Mouse (Mus musculus) kidney, embryonic 16.5 days (tissue): ENCODE results near the gene Nabp1. TPM values are rescaled to one million over a fixed set of nuclear protein-coding genes. Genes with fewer than 3 reads are reported as not detected.

Source experiments
- ATAC-seq: fragments of 200-750 bp; cut with Nextera tagmentation; 2 replicates; pipeline ENCODE4 v1.8.0; 2017; ENCODE audit warnings: moderate TSS enrichment; ENCODE audit not compliant: low FRiP score, low TSS enrichment
- H3K27ac ChIP-seq: fragments of 300-500 bp; sonication (generic); 2 replicates; pipeline ENCODE4 v1.5.1; 2014; ENCODE audit warnings: low read length
- H3K27me3 ChIP-seq: fragments of 300-500 bp; sonication (generic); 2 replicates; pipeline ENCODE4 v1.6.1; 2014; ENCODE audit warnings: low read length, control low read depth, mixed read lengths; ENCODE audit not compliant: insufficient read depth
- H3K36me3 ChIP-seq: fragments of 300-500 bp; sonication (generic); 2 replicates; pipeline ENCODE4 v1.6.1; 2014; ENCODE audit warnings: low read length, control low read depth, mixed read lengths; ENCODE audit not compliant: insufficient read depth
- H3K4me1 ChIP-seq: fragments of 300-500 bp; sonication (generic); 2 replicates; pipeline ENCODE4 v1.6.1; 2014; ENCODE audit warnings: low read length, control low read depth, mixed read lengths; ENCODE audit not compliant: insufficient read depth
- H3K4me2 ChIP-seq: fragments of 300-500 bp; sonication (generic); replicated peaks from 2 replicates; pipeline ENCODE4 v1.6.1; 2014; ENCODE audit warnings: low read depth, low read length
- H3K4me3 ChIP-seq: fragments of 300-500 bp; sonication (generic); 2 replicates; pipeline ENCODE4 v1.5.1; 2014; ENCODE audit warnings: mild to moderate bottlenecking, low read length
- H3K9ac ChIP-seq: fragments of 300-500 bp; sonication (generic); replicated peaks from 2 replicates; pipeline ENCODE4 v1.6.1; 2014; ENCODE audit warnings: low read length
- H3K9me3 ChIP-seq: fragments of 300-500 bp; sonication (generic); 2 replicates; pipeline ENCODE4 v1.6.1; 2016; ENCODE audit warnings: low read length, control low read depth
- WGBS: fragments of 180-500 bp; shearing (Covaris S2); extraction: QIAGEN DNeasy Blood & Tissue Kit; methylation state at CpG from one replicate; pipeline ENCODE4 v1.1.7; 2014; 5-methylcytosine and 5-hydroxymethylcytosine counted together
- polyA plus RNA-seq: library from polyadenylated mRNA; unstranded; fragments of >200 nt; fragmentation: Nextera tagmentation; extraction: Ambion mirVana; gene quantifications from 2 replicates; pipeline ENCODE4 v1.2.1, GENCODE M21; 2015

Nabp1 gene
- polyA plus RNA-seq, 1 experiment from 2014 or later, result 29.3 TPM

- Histone ChIP-seq H3K4me1 (0 out of 2 replicates have a peak, but pooled peaks cover 3% of the 10 kb centered on the region), H3K4me2 (no peak overlapping the region), H3K9ac (no peak overlapping the region), H3K4me3 (no peak overlapping the region), H3K27ac (no peak overlapping the region), H3K9me3 (no peaks in the 10 kb centered on the region), H3K27me3 (no peaks in the 10 kb centered on the region), H3K36me3 (0 out of 2 replicates have a peak, but pooled peaks cover 6% of the 10 kb centered on the region)
- ATAC-seq, result no peak
- WGBS, result 68% methylated on average over 5 of the region's 5 CpGs
Observed at GRCm38 (mm10) chr1:51467181-51467580, 11.0 kb downstream of the Nabp1 start.

DNA sequence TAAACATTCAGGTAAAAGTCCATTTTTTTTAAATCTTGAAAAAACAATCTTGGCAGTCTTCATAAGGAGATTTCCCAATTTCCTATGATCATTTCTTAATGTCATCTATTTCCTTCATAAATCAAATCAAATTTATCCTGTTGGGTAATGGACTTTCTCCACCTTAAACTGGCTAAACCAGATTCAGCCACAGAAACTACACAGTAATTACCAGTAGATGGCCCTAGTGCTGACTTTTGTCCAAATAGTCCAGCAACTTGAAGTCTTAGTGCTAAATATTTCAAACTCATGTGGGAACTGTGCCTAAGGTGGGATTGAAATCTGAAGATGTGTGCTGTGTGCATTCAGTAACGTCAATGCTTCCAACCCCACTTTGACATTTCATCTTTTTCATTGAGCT lies 11.8 kb downstream of the Nabp1 start:
- Histone ChIP-seq H3K9me3 (no peaks in the 10 kb centered on the region), H3K4me2 (no peak overlapping the region), H3K27me3 (no peaks in the 10 kb centered on the region), H3K4me1 (0 out of 2 replicates have a peak, but pooled peaks cover 3% of the 10 kb centered on the region), H3K4me3 (no peak overlapping the region), H3K9ac (no peak overlapping the region), H3K36me3 (0 out of 2 replicates have a peak, but pooled peaks cover 4% of the 10 kb centered on the region), H3K27ac (no peak overlapping the region)
- 37% methylated on average over 1 of the region's 1 CpGs for WGBS
- no peak for ATAC-seq

DNA sequence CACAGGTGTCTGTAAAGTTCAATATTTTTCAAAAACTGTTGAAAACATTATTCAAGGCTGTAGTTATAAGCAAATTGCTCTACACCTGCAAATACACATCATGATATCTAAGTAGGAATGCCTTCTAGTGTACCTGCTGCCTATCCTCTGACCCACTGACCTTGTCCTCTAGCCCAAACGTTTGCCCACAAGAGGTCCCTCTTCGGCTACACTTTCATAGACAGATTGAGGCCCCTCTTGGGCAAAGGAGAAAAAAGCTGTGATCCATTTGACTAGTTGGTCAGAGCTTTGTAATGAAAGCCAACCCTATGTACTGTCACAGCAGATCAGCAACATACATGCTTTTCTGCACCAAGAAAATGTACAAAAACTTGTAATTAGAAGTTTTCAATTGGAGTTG lies 12.9 kb downstream of the Nabp1 start:
- H3K9me3 ChIP-seq, result no peaks in the 10 kb centered on the region
- ATAC-seq, result no peak
- H3K4me2 ChIP-seq, result no peak overlapping the region
- H3K27me3 ChIP-seq, result no peaks in the 10 kb centered on the region
- no peak overlapping the region for H3K27ac ChIP-seq
- H3K4me3 ChIP-seq, result no peak overlapping the region
- 0 out of 2 replicates have a peak, but pooled peaks cover 3% of the 10 kb centered on the region for H3K4me1 ChIP-seq
- WGBS, result 28% methylated on average over 2 of the region's 2 CpGs
- no peak overlapping the region for H3K9ac ChIP-seq
- H3K36me3 ChIP-seq, result 0 out of 2 replicates have a peak, but pooled peaks cover 4% of the 10 kb centered on the region

DNA sequence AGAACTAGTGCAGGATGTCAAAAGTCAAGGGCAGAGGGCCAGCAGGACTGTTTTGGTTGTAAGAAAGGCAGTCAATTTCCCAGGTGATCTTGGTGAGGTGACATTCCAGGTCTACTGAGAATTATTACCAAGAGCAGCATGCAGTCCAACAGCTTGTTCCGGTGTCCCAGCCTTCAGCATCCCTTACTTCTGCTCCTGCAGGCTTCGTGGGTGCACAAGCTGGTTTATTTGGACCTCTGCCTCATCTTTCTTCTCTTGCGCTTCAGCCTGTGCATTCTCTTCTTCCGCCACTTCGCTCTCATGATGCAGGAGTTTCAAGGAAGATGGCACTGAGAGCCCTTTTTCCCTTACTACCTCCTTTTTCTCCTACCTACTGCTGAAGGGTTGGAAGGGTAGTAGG lies 15.2 kb downstream of the Nabp1 start:
- ATAC-seq, result no peak
- no peaks in the 10 kb centered on the region for H3K36me3 ChIP-seq
- H3K9ac ChIP-seq, result no peak overlapping the region
- H3K4me1 ChIP-seq, result 0 out of 2 replicates have a peak, but pooled peaks cover 3% of the 10 kb centered on the region
- no peaks in the 10 kb centered on the region for H3K9me3 ChIP-seq
- H3K27ac ChIP-seq, result no peak overlapping the region
- H3K4me3 ChIP-seq, result no peak overlapping the region
- no peak overlapping the region for H3K4me2 ChIP-seq
- WGBS, result 44% methylated on average over 5 of the region's 5 CpGs
- H3K27me3 ChIP-seq, result no peaks in the 10 kb centered on the region

DNA sequence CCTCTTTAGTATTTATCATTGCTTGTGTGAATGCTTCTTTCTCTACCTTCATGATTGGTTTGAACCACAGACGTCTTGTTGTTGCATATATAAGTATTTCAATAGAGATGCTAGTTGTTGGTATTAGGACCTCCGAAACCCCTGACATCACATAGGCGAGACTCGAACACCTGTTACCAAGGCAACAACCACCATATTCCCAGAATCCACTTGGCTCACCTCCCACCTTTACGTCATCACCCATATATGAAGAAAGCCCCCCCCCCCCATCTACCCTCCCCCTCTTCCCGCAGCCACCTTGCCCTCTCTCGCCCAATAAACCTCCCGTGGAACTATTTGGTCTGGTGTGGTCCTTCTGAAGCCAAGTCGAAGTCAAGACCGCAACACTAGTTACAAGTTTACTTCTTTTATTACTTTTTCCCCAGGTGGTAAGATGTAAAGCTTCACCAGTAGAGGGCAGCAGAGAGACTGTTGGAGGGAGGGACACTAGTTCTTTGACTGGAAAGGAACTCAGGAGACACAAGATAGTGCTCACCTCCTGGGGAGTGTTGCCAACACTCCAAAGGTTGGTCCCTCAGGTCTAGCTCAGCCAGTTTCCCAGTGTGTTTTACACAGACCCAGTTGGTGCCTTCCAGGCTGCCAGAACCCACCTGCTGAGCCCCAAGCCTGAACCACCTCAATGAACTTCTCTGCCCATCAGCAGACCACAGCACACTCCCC lies 19.3 kb downstream of the Nabp1 start:
- 68% methylated on average over 10 of the region's 10 CpGs for WGBS
- Histone ChIP-seq H3K4me3 (no peak overlapping the region), H3K9me3 (no peaks in the 10 kb centered on the region), H3K27ac (no peak overlapping the region), H3K4me2 (no peak overlapping the region), H3K9ac (no peak overlapping the region), H3K36me3 (no peaks in the 10 kb centered on the region), H3K27me3 (no peaks in the 10 kb centered on the region), H3K4me1 (0 out of 2 replicates have a peak, but pooled peaks cover 3% of the 10 kb centered on the region)
- ATAC-seq, result peak; percentile 35; the same call in 1 of the 2 replicates

DNA sequence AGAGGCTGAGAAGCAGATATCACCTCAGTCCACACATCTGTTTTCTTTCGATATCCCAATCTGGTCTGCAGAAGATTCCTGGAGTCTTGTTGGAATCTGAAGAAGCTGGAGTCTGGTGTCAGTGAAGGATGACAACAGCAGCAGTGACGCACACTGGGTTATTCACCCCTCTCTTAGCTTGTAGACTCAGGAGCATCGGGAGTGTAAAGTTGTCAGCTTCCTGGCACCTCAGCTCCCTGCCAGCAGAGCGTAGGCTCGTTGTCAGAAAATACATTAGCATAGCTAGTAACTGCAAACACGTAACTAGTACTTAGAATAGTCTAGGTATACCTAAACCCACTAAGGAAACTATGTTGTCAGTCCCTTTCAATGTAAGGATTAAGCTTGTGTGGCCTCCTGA lies 20.1 kb downstream of the Nabp1 start:
- no peaks in the 10 kb centered on the region for H3K36me3 ChIP-seq
- 75% methylated on average over 6 of the region's 6 CpGs for WGBS
- H3K4me1 ChIP-seq, result 0 out of 2 replicates have a peak, but pooled peaks cover 3% of the 10 kb centered on the region
- H3K9me3 ChIP-seq, result no peaks in the 10 kb centered on the region
- H3K4me3 ChIP-seq, result no peak overlapping the region
- no peak for ATAC-seq
- no peak overlapping the region for H3K4me2 ChIP-seq
- H3K27me3 ChIP-seq, result no peaks in the 10 kb centered on the region
- no peak overlapping the region for H3K27ac ChIP-seq
- no peak overlapping the region for H3K9ac ChIP-seq

GRCm38 (mm10) chr1:51457249-51457648 lies 21.0 kb downstream of the Nabp1 start:
- Histone ChIP-seq H3K9ac (no peak overlapping the region), H3K27me3 (no peaks in the 10 kb centered on the region), H3K9me3 (no peaks in the 10 kb centered on the region), H3K4me2 (no peak overlapping the region), H3K36me3 (no peaks in the 10 kb centered on the region), H3K27ac (no peak overlapping the region), H3K4me1 (no peaks in the 10 kb centered on the region), H3K4me3 (no peak overlapping the region)
- peak; percentile 70; the same call in 1 of the 2 replicates for ATAC-seq
- WGBS, result 34% methylated on average over 3 of the region's 3 CpGs

- Histone ChIP-seq H3K9ac (no peak overlapping the region), H3K36me3 (no peaks in the 10 kb centered on the region), H3K27me3 (no peaks in the 10 kb centered on the region), H3K4me1 (peaks cover 10% of the 10 kb centered on the region; the same call in 1 of the 2 replicates), H3K27ac (no peak overlapping the region), H3K4me3 (no peak overlapping the region), H3K4me2 (no peak overlapping the region), H3K9me3 (no peaks in the 10 kb centered on the region)
- ATAC-seq, result no peak
- 63% methylated on average over 2 of the region's 2 CpGs for WGBS
Observed at GRCm38 (mm10) chr1:51448789-51449188, 29.4 kb downstream of the Nabp1 start.

DNA sequence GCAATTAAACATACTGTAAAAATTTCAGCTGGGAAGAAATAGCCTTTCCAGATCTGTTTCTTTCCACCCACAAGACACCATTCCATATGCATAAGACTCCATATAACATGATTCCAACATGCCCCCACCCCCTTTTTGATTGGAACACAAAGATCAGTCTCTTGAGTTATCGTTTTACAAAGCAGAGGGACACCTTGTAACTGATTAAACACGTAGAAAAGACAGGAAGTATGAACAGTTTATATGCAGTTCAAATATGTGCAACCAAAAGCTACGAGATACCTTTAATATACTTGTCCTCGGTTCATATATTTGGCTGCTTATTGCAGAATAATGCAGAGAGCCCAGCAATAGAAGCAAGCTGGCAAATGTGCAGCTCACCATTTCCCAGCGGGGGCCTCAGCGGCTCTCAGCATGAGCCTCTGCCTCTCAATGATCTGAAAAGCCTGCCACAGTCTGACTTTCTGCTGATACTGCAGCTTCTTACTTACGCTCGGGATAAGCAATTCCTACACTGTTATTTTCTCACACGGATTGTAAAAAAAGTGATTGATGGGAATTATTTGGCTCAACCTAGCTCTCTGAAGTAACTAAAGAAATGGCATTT lies 32.3 kb downstream of the Nabp1 start:
- Histone ChIP-seq H3K4me2 (no peak overlapping the region), H3K9me3 (no peaks in the 10 kb centered on the region), H3K9ac (no peak overlapping the region), H3K36me3 (no peaks in the 10 kb centered on the region), H3K27me3 (no peaks in the 10 kb centered on the region), H3K27ac (0 out of 2 replicates have a peak overlapping the region, but pooled peaks have one; percentile 46), H3K4me1 (peaks cover 10% of the 10 kb centered on the region; the same call in 1 of the 2 replicates), H3K4me3 (no peak overlapping the region)
- ATAC-seq, result peak; percentile 73; the same call in 1 of the 2 replicates
- 33% methylated on average over 9 of the region's 9 CpGs for WGBS
